Mouse (Mus musculus) forebrain, embryonic 14.5 days (tissue): ENCODE results near the gene Hrh2. TPM values are rescaled to one million over a fixed set of nuclear protein-coding genes. Genes with fewer than 3 reads are reported as not detected.

ENCODE experiments used
- ATAC-seq: fragments of 200-750 bp; cut with Nextera tagmentation; 2 replicates; pipeline ENCODE4 v1.8.0; 2017; ENCODE audit warnings: mild to moderate bottlenecking, moderate library complexity
- DNase-seq: peaks from one replicate; pipeline ENCODE4 v3.0.0-alpha.2; 2015; ENCODE audit warnings: low spot score
- H3K27ac ChIP-seq: fragments of 300-500 bp; sonication (generic); 2 replicates; pipeline ENCODE4 v1.5.1; 2014; ENCODE audit warnings: low read depth, mild to moderate bottlenecking, control low read depth, low read length, moderate library complexity
- H3K27me3 ChIP-seq: fragments of 300-500 bp; sonication (generic); replicated peaks from 2 replicates; pipeline ENCODE4 v1.6.1; 2014; ENCODE audit warnings: low read length, control low read depth, mixed read lengths; ENCODE audit not compliant: control insufficient read depth, insufficient read depth
- H3K36me3 ChIP-seq: fragments of 300-500 bp; sonication (generic); 2 replicates; pipeline ENCODE4 v1.6.1; 2014; ENCODE audit warnings: low read length, control low read depth; ENCODE audit not compliant: control insufficient read depth, insufficient read depth
- H3K4me1 ChIP-seq: fragments of 300-500 bp; sonication (generic); 2 replicates; pipeline ENCODE4 v1.6.1; 2014; ENCODE audit warnings: antibody characterized with exemption, low read length, control low read depth; ENCODE audit not compliant: control insufficient read depth, insufficient read depth
- H3K4me2 ChIP-seq: fragments of 300-500 bp; sonication (generic); 2 replicates; pipeline ENCODE4 v1.6.1; 2014; ENCODE audit warnings: mild to moderate bottlenecking, control low read depth, low read length
- H3K4me3 ChIP-seq: fragments of 300-500 bp; sonication (generic); 2 replicates; pipeline ENCODE4 v1.5.1; 2014; ENCODE audit warnings: low read depth, low read length, control low read depth
- H3K9ac ChIP-seq: fragments of 300-500 bp; sonication (generic); 2 replicates; pipeline ENCODE4 v1.6.1; 2014; ENCODE audit warnings: mild to moderate bottlenecking, low read length, control low read depth, moderate library complexity
- H3K9me3 ChIP-seq: fragments of 300-500 bp; sonication (generic); replicated peaks from 2 replicates; pipeline ENCODE4 v1.6.1; 2016; ENCODE audit warnings: low read length, control low read depth, mixed read lengths; ENCODE audit not compliant: control insufficient read depth
- WGBS: fragments of 180-500 bp; shearing (Covaris S2); extraction: QIAGEN DNeasy Blood & Tissue Kit; methylation state at CpG from one replicate; pipeline ENCODE4 v1.1.7; 2014; 5-methylcytosine and 5-hydroxymethylcytosine counted together
- polyA plus RNA-seq: library from polyadenylated mRNA; unstranded; fragments of >200 nt; fragmentation: Nextera tagmentation; extraction: Ambion mirVana; gene quantifications from 2 replicates; pipeline ENCODE4 v1.2.1, GENCODE M21; 2014

Hrh2 gene
- polyA plus RNA-seq, 1 experiment from 2014 or later: 0.48 TPM

- no peaks in the 10 kb centered on the region for H3K36me3 ChIP-seq
- H3K4me1 ChIP-seq: no peaks in the 10 kb centered on the region
- no peak overlapping the region for H3K4me3 ChIP-seq
- H3K9ac ChIP-seq: no peak overlapping the region
- WGBS: 93% methylated on average over 6 of the region's 6 CpGs
- ATAC-seq: no peak
- no peaks in the 10 kb centered on the region for H3K27me3 ChIP-seq
- no peak overlapping the region for H3K27ac ChIP-seq
- no peak overlapping the region for H3K4me2 ChIP-seq
- no peak for DNase-seq
- H3K9me3 ChIP-seq: no peaks in the 10 kb centered on the region
Observed at GRCm38 (mm10) chr13:54170288-54170687, 21.6 kb upstream of the Hrh2 start.

- no peak overlapping the region for H3K4me3 ChIP-seq
- WGBS: 83% methylated on average over 10 of the region's 10 CpGs
- no peaks in the 10 kb centered on the region for H3K27me3 ChIP-seq
- no peaks in the 10 kb centered on the region for H3K9me3 ChIP-seq
- ATAC-seq (no peak), DNase-seq (no peak)
- H3K9ac ChIP-seq: no peak overlapping the region
- no peak overlapping the region for H3K4me2 ChIP-seq
- no peaks in the 10 kb centered on the region for H3K4me1 ChIP-seq
- no peaks in the 10 kb centered on the region for H3K36me3 ChIP-seq
- no peak overlapping the region for H3K27ac ChIP-seq
Observed at GRCm38 (mm10) chr13:54171346-54171745, 20.6 kb upstream of the Hrh2 start.

GRCm38 (mm10) chr13:54171761-54172160, 20.2 kb upstream of the Hrh2 start:
- WGBS: 68% methylated on average over 3 of the region's 3 CpGs
- no peaks in the 10 kb centered on the region for H3K27me3 ChIP-seq
- no peak for DNase-seq

GRCm38 (mm10) chr13:54173941-54174340, 18.0 kb upstream of the Hrh2 start:
- Histone ChIP-seq H3K9me3 (no peaks in the 10 kb centered on the region), H3K4me1 (no peaks in the 10 kb centered on the region), H3K36me3 (no peaks in the 10 kb centered on the region), H3K4me2 (no peak overlapping the region), H3K4me3 (no peak overlapping the region), H3K27me3 (no peaks in the 10 kb centered on the region), H3K27ac (no peak overlapping the region), H3K9ac (no peak overlapping the region)
- DNase-seq (no peak), ATAC-seq (no peak)
- WGBS: 97% methylated on average over 2 of the region's 2 CpGs

More at GRCm38 (mm10) chr13:54171761-54172160, 20.2 kb upstream of the Hrh2 start:
- H3K4me1 ChIP-seq: no peaks in the 10 kb centered on the region
- H3K36me3 ChIP-seq: no peaks in the 10 kb centered on the region
- no peaks in the 10 kb centered on the region for H3K9me3 ChIP-seq
- H3K4me3 ChIP-seq: no peak overlapping the region
- no peak overlapping the region for H3K27ac ChIP-seq
- ATAC-seq: no peak
- no peak overlapping the region for H3K9ac ChIP-seq
- no peak overlapping the region for H3K4me2 ChIP-seq

GRCm38 (mm10) chr13:54174703-54175102, 17.2 kb upstream of the Hrh2 start:
- Histone ChIP-seq H3K4me1 (no peaks in the 10 kb centered on the region), H3K4me2 (no peak overlapping the region), H3K27me3 (no peaks in the 10 kb centered on the region), H3K27ac (no peak overlapping the region), H3K36me3 (no peaks in the 10 kb centered on the region), H3K9me3 (no peaks in the 10 kb centered on the region), H3K9ac (no peak overlapping the region), H3K4me3 (no peak overlapping the region)
- ATAC-seq (no peak), DNase-seq (no peak)
- 96% methylated on average over 4 of the region's 4 CpGs for WGBS

GRCm38 (mm10) chr13:54175426-54175825, 16.5 kb upstream of the Hrh2 start:
- ATAC-seq: no peak
- DNase-seq: no peak
- no peak overlapping the region for H3K27ac ChIP-seq
- H3K4me2 ChIP-seq: no peak overlapping the region
- H3K9me3 ChIP-seq: no peaks in the 10 kb centered on the region
- H3K4me1 ChIP-seq: no peaks in the 10 kb centered on the region
- no peaks in the 10 kb centered on the region for H3K27me3 ChIP-seq
- H3K9ac ChIP-seq: no peak overlapping the region
- WGBS: 84% methylated on average over 8 of the region's 8 CpGs
- H3K4me3 ChIP-seq: no peak overlapping the region
- no peaks in the 10 kb centered on the region for H3K36me3 ChIP-seq

GRCm38 (mm10) chr13:54176406-54177020, 15.4 kb upstream of the Hrh2 start:
- Histone ChIP-seq H3K36me3 (no peaks in the 10 kb centered on the region), H3K4me2 (no peak overlapping the region), H3K4me3 (no peak overlapping the region), H3K27me3 (no peaks in the 10 kb centered on the region), H3K9me3 (no peaks in the 10 kb centered on the region), H3K27ac (no peak overlapping the region), H3K9ac (no peak overlapping the region), H3K4me1 (no peaks in the 10 kb centered on the region)
- 93% methylated on average over 4 of the region's 4 CpGs for WGBS
- no peak for ATAC-seq
- no peak for DNase-seq

GRCm38 (mm10) chr13:54177346-54177745, 14.6 kb upstream of the Hrh2 start:
- Histone ChIP-seq H3K4me1 (no peaks in the 10 kb centered on the region), H3K4me3 (no peak overlapping the region), H3K27ac (no peak overlapping the region), H3K9ac (no peak overlapping the region), H3K4me2 (no peak overlapping the region), H3K27me3 (no peaks in the 10 kb centered on the region), H3K9me3 (no peaks in the 10 kb centered on the region), H3K36me3 (no peaks in the 10 kb centered on the region)
- 92% methylated on average over 2 of the region's 2 CpGs for WGBS
- no peak for DNase-seq
- no peak for ATAC-seq

GRCm38 (mm10) chr13:54178647-54179046, 13.3 kb upstream of the Hrh2 start:
- 92% methylated on average over 5 of the region's 5 CpGs for WGBS
- H3K9ac ChIP-seq: no peak overlapping the region
- H3K27ac ChIP-seq: no peak overlapping the region
- no peaks in the 10 kb centered on the region for H3K36me3 ChIP-seq
- DNase-seq (no peak), ATAC-seq (no peak)
- H3K4me1 ChIP-seq: no peaks in the 10 kb centered on the region
- no peak overlapping the region for H3K4me2 ChIP-seq
- no peaks in the 10 kb centered on the region for H3K27me3 ChIP-seq
- no peak overlapping the region for H3K4me3 ChIP-seq
- no peaks in the 10 kb centered on the region for H3K9me3 ChIP-seq
